Mouse (Mus musculus) megakaryocyte, embryonic 14.5 days (primary cell): ENCODE measurements around the gene Atp5e. TPM values are rescaled to one million over a fixed set of nuclear protein-coding genes. Genes with fewer than 3 reads are reported as not detected.

Experiments
- H3K27me3 ChIP-seq: replicated peaks from 2 replicates; pipeline ENCODE3; 2012; ENCODE audit warnings: inconsistent platforms
- H3K36me3 ChIP-seq: replicated peaks from 2 replicates; pipeline ENCODE3; 2012; ENCODE audit warnings: low read length, inconsistent platforms, mixed read lengths
- H3K4me1 ChIP-seq: 2 replicates; pipeline ENCODE4 v1.6.1; 2012; ENCODE audit warnings: inconsistent platforms
- H3K4me3 ChIP-seq: replicated peaks from 2 replicates; pipeline ENCODE3; 2012; ENCODE audit warnings: moderate library complexity, mild to moderate bottlenecking, inconsistent platforms
- H3K9me3 ChIP-seq: 2 replicates; pipeline ENCODE4 v1.6.1; 2012; ENCODE audit warnings: inconsistent platforms
- FLI1 ChIP-seq: IDR thresholded peaks from 2 replicates; pipeline ENCODE4 v1.6.1; 2012; ENCODE audit warnings: low read length, inconsistent platforms, mixed read lengths
- GATA1 ChIP-seq: IDR thresholded peaks from 3 replicates; pipeline ENCODE4 v1.6.1; 2012; ENCODE audit warnings: mixed read lengths, low read length, inconsistent platforms, borderline replicate concordance
- polyA plus RNA-seq: library from polyadenylated mRNA; stranded (reverse); fragments of >175 nt; gene quantifications from 2 replicates; pipeline ENCODE4 v1.2.3, GENCODE M21; 2012; ENCODE audit warnings: low replicate concordance; ENCODE audit not compliant: insufficient read depth

The Atp5e gene
- polyA plus RNA-seq, result 161 and 328 TPM in 2 replicates

DNA sequence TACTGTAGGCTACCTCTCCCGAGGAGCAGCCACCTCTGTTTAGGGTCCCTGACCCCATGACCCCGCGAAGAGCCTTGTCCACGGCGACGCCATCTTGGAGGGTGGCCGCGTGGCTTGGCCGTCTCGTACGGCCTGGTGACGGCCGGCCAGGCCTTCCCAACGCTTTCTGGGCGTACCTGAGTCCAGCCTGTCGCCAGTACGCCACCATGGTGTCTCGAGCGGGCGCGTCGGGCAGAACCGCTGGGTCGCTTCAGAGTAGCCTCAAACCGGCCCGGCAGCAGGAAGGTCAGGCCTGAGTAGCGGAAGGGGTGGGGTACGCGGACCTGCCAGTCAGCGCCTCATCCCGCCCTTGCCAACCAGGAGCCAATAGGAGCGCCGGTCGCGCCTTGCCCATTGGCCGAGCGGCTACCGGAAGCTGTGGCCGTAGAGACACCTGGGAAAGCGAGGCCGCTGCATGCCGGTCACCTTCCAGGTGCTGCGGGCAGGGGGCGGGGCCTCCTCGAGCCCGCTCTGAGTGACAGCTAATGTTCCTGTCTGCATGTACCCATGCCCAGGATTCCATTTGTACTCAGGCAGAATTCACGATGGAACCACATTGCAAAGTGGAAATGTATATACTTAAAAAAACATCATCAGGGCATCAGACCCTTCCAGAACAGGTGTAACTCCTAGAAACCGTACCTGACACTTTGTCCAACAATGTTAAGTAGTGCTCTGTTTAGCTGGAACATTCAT lies at the start of gene Atp5e:
Gene Atp5e, minus strand, starts transcription at position 317 of the 735 bp plus-strand sequence.
- peaks cover 70% of the 10 kb centered on the region for H3K4me1 ChIP-seq
- peaks cover 81% of the 10 kb centered on the region for H3K36me3 ChIP-seq
- no peaks in the 10 kb centered on the region for H3K27me3 ChIP-seq
- H3K9me3 ChIP-seq, result no peaks in the 10 kb centered on the region
- TF ChIP-seq GATA1, result no peak
- TF ChIP-seq FLI1, result no peak
- H3K4me3 ChIP-seq, result peak within 1 kb of the TSS; percentile 94

DNA sequence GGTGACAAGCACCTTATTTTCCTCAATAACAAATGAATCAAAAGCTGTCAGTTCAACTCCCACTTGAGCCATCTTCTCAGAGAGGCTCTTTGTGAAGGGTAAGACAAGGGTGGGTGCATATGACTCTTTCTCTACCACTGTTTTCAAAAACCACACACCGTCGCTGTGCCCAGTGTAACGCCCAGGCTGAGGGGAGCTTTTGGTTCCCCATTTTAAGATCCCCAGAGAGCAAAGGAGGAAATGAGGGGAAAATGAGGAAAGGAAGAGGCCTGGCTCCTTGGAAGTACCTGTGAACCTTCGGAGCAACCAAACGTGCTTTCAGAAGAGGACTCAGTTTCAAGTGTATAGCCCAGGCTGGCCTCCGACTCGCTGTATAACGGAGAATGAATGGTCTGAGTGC lies 45.9 kb upstream of the Atp5e start:
- Histone ChIP-seq H3K4me1 (no peaks in the 10 kb centered on the region), H3K36me3 (no peaks in the 10 kb centered on the region), H3K4me3 (no peak overlapping the region), H3K27me3 (peaks cover 2% of the 10 kb centered on the region), H3K9me3 (no peaks in the 10 kb centered on the region)
- TF ChIP-seq GATA1 (no peak), FLI1 (no peak)

DNA sequence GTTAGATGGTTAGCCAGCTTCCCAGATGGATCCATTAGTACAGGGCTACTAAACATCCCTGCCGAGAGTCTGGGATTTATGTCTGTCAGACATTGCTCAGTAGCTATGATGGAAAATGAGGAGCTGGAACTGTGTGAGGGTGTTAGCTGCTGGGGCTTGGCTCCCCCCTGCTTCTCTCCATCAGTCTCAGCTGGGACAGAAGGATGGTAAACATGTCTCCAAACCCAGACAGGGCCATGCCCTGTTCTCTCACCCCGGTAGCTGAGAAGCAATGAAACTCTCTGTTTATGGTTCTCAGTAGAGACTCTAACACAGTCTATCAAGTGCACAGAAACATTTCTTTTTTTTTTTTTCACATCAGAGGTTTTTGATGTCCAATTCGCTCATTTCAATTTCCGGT lies 44.1 kb upstream of the Atp5e start:
- Histone ChIP-seq H3K9me3 (no peaks in the 10 kb centered on the region), H3K27me3 (no peaks in the 10 kb centered on the region), H3K36me3 (no peaks in the 10 kb centered on the region), H3K4me1 (no peaks in the 10 kb centered on the region), H3K4me3 (no peak overlapping the region)
- TF ChIP-seq FLI1 (no peak), GATA1 (no peak)

DNA sequence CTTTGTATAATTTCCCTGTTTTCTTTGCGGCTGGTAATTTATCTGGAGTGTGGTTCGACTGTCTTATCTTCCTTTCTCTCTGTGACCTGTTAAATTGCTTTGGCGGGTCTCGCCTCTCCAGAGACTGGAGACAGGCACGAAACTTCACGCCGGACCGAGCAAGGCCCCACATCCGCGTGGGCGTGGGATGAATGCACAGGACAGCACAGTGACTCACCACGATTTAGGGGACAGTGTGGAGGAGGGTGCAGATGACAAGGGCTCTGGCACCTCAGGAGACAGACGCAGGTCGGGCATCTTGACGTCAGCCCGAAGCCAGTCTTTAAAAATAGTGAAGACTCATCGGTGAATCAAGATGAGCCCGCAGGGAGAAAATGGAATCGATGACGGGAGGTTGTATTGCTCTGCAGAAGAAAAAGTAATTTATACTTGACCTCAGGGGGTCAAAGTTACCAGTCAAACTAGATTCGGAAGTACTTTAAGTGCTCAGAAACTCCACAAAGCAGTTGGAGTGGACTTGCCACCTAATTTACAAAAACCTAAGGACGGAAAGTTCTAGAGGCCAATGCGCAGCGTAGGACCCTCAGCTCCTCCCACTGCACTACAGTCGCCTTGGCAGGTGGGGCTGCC lies 39.0 kb upstream of the Atp5e start:
- Histone ChIP-seq H3K4me3 (no peak overlapping the region), H3K4me1 (no peaks in the 10 kb centered on the region)
- no peak for TF ChIP-seq FLI1
- no peak for TF ChIP-seq GATA1

DNA sequence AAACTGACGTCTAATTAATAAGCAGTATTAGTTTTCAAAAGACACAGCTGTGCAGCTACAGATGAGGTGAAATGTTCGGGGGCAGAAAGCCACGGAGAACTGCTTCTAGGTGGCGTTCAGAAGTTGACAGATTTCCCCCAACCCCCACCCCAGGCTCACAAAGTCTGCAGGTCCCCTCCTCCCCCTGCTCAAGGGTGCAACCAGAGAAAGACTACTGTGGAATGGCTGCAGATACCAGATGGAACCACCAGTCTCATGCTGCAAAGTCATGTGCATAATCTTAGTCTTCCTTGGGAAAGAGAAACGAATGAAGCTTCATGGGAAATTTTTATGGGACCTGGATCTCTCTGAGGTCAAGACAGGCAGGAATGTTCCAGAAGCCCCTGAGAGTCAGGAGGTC lies 38.4 kb upstream of the Atp5e start:
- Histone ChIP-seq H3K27me3 (peaks cover 5% of the 10 kb centered on the region), H3K4me1 (no peaks in the 10 kb centered on the region), H3K4me3 (no peak overlapping the region), H3K36me3 (no peaks in the 10 kb centered on the region), H3K9me3 (no peaks in the 10 kb centered on the region)
- TF ChIP-seq GATA1, result no peak
- TF ChIP-seq FLI1, result no peak

More for the DNA sequence above, 39.0 kb upstream of the Atp5e start:
- H3K9me3 ChIP-seq, result no peaks in the 10 kb centered on the region
- no peaks in the 10 kb centered on the region for H3K36me3 ChIP-seq
- peaks cover 5% of the 10 kb centered on the region for H3K27me3 ChIP-seq

DNA sequence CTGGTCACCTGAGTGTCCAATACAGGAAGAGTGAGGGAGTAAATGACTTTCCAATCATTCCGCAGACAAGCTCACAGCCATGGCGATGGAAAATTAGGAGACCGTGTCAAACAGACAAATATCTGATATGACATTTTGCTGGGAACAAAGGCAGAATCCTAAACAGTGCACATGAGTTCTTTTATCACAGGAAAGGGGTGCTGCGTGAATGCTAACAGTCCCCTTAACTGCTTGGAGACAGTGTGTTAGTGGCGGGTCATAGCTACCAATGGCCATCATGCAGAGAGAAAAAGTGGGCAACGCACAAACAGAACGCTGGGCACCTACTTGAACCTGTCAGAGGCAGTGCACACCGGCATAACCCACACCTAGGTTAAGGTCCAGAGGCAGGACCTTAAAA lies 37.6 kb upstream of the Atp5e start:
- no peaks in the 10 kb centered on the region for H3K36me3 ChIP-seq
- H3K4me3 ChIP-seq, result no peak overlapping the region
- H3K27me3 ChIP-seq, result peaks cover 5% of the 10 kb centered on the region
- TF ChIP-seq FLI1 (no peak), GATA1 (no peak)
- no peaks in the 10 kb centered on the region for H3K9me3 ChIP-seq
- no peaks in the 10 kb centered on the region for H3K4me1 ChIP-seq

DNA sequence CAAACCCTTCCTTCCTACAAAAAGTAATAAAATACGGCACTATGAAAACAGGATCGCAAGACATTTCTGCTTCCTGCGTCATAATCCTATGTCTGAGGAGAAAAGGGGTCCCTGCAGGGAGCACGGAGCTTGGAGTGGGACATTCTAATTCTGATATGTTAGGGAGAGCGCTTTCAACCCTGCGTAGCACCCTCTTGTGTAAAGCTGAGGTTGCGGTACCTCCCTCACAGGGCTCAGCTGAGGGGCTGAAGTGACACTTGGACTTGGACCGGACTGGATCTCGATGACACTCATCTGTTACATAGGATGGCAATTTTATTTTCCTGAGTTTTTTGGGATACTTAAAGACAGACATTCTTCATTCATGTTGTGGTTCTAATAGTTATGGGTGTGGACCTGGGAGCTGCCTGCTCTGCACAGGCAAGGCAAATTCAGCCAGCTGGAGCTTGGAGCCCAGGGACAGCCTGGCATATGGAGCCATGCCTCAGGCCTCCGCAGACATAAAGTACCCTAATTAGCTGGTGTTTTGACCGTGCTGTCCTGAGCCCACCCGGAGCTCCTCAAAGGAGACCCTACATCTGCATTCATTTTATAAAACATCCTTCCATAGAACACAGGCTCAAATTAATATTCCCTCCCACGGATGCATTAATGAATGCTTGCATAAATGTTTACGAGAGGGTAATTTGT lies 37.1 kb upstream of the Atp5e start:
- H3K4me3 ChIP-seq, result no peak overlapping the region
- no peaks in the 10 kb centered on the region for H3K9me3 ChIP-seq
- no peaks in the 10 kb centered on the region for H3K4me1 ChIP-seq
- no peaks in the 10 kb centered on the region for H3K36me3 ChIP-seq
- no peak for TF ChIP-seq GATA1
- TF ChIP-seq FLI1, result no peak
- H3K27me3 ChIP-seq, result peaks cover 5% of the 10 kb centered on the region

DNA sequence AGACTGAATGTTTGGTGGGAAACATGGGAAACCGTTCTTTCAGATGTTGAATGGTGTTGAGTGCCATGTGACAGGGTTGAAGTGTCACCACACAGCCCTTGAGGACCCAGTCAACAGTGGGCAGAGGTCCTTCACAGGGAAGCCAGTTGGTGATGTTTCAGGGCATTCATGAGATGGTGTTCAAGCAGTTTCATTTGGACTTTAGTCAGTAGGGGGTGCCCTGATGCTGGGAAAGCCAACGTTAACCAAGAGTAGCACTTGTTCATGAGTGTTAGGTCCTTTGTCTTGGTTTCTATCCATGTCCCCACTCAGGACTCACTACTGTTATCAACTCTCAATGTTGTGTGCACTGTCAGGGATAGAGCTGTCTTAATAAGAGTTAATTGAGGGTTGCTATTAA lies 29.0 kb upstream of the Atp5e start:
- no peaks in the 10 kb centered on the region for H3K4me1 ChIP-seq
- H3K4me3 ChIP-seq, result no peak overlapping the region
- no peaks in the 10 kb centered on the region for H3K36me3 ChIP-seq
- TF ChIP-seq FLI1, result no peak
- no peak for TF ChIP-seq GATA1
- H3K27me3 ChIP-seq, result no peaks in the 10 kb centered on the region
- H3K9me3 ChIP-seq, result no peaks in the 10 kb centered on the region; the same call in 1 of the 2 replicates

DNA sequence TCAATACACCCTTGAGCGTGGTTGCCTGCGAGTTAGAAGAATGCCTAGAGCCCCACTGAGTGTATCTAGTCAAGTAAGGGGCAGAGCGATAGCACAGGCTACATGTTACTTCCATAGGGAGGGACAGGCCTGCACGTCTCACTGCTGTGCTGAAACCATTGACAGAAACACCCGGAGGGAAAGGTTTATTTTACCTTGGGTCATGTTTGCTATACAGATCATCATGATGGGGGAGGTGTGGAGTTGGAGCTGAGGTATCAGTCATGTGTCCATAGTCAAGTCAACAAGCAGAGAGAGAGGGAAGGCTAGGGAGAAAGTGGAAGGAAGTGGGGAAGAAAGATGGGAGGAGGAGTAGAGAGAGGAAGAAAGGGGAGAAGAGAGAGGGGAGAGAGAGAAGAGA lies 23.1 kb upstream of the Atp5e start:
- Histone ChIP-seq H3K27me3 (peaks cover 9% of the 10 kb centered on the region), H3K4me3 (no peak overlapping the region), H3K4me1 (no peaks in the 10 kb centered on the region), H3K9me3 (peaks cover 2% of the 10 kb centered on the region; the same call in 1 of the 2 replicates), H3K36me3 (no peaks in the 10 kb centered on the region)
- TF ChIP-seq FLI1 (no peak), GATA1 (no peak)

DNA sequence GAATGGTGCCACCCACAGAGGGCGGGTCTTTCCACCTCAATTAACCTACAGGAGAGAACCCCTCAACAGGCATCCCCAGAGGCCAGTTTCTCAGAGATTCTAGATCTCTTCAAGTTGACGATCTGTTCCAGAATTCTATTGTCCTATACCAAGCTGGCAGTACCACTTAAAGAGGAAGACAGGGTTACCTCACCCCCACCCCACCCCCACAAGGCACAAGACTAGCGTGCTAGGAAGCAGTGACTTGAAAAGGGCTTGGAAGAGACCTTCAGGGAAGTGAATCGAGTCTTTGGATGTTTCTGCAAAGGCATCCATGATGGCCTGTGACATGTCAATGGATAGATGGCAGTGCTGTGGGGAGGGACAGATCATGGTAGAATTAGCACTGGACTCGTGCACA lies 14.8 kb upstream of the Atp5e start:
- no peak for TF ChIP-seq GATA1
- no peak for TF ChIP-seq FLI1
- peaks cover 4% of the 10 kb centered on the region for H3K9me3 ChIP-seq
- no peaks in the 10 kb centered on the region for H3K36me3 ChIP-seq
- no peak overlapping the region for H3K4me3 ChIP-seq
- H3K27me3 ChIP-seq, result peaks cover 16% of the 10 kb centered on the region
- H3K4me1 ChIP-seq, result peaks cover 9% of the 10 kb centered on the region
